Mouse (Mus musculus): ENCODE measurements around the gene Evpl. TPM values are rescaled to one million over a fixed set of nuclear protein-coding genes. Genes with fewer than 3 reads are reported as not detected.
"Not testable (repeated sequence)": the region's sequence is repeated elsewhere in the genome, so short reads cannot be mapped to it uniquely, and the experiment has no call there.

Evpl gene
- polyA plus RNA-seq, 1 experiment: 3.2 TPM

- peaks cover 31% of the 10 kb centered on the region; the same call in 1 of the 2 replicates for H3K27me3 ChIP-seq (ENCODE audit: control insufficient read depth, insufficient read depth, low read length)
- no peak for TF ChIP-seq CTCF (IDR thresholded peaks at IDR 0.05; ENCODE audit: borderline replicate concordance, control insufficient read depth, extremely low read depth, insufficient read depth, low read length, poor library complexity)
- TF ChIP-seq POLR2A (IDR thresholded peaks at IDR 0.05; ENCODE audit: control insufficient read depth, extremely low read depth, insufficient read depth, low read length, poor library complexity): no peak
- DNase-seq: no peak
- no peak overlapping the region for H3K4me3 ChIP-seq (ENCODE audit: control insufficient read depth, insufficient read depth, low read length)
- no peaks in the 10 kb centered on the region for H3K36me3 ChIP-seq (ENCODE audit: control insufficient read depth, insufficient read depth, low read length)
- 9% methylated on average over 18 of the region's 18 CpGs for WGBS
- H3K4me1 ChIP-seq (replicated peaks; ENCODE audit: control insufficient read depth, insufficient read depth, low read length): no peaks in the 10 kb centered on the region; the same call in 1 of the 2 replicates
- no peak overlapping the region for H3K27ac ChIP-seq (ENCODE audit: control insufficient read depth, insufficient read depth, low read length)
These were observed 43.8 kb upstream of the Evpl start for GRCm38 (mm10) chr11:116281671-116282070.

GRCm38 (mm10) chr11:116280751-116281663 is 43.1 kb upstream of the Evpl start, which contains the start of gene Galr2:
Gene Galr2 (plus strand): TSS chr11:116280939.
- H3K4me1 ChIP-seq (replicated peaks; ENCODE audit: control insufficient read depth, insufficient read depth, low read length): no peaks in the 10 kb centered on the region; the same call in 1 of the 2 replicates
- no peak within 1 kb of the TSS for H3K27ac ChIP-seq (ENCODE audit: control insufficient read depth, insufficient read depth, low read length)
- DNase-seq: no peak
- 17% methylated on average over 48 of the region's 48 CpGs for WGBS
- TF ChIP-seq CTCF (IDR thresholded peaks at IDR 0.05; ENCODE audit: borderline replicate concordance, control insufficient read depth, extremely low read depth, insufficient read depth, low read length, poor library complexity) (no peak), POLR2A (IDR thresholded peaks at IDR 0.05; ENCODE audit: control insufficient read depth, extremely low read depth, insufficient read depth, low read length, poor library complexity) (no peak)
- H3K36me3 ChIP-seq (ENCODE audit: control insufficient read depth, insufficient read depth, low read length): no peaks in the 10 kb centered on the region
- H3K4me3 ChIP-seq (ENCODE audit: control insufficient read depth, insufficient read depth, low read length): no peak within 1 kb of the TSS
- H3K27me3 ChIP-seq (ENCODE audit: control insufficient read depth, insufficient read depth, low read length): peaks cover 31% of the 10 kb centered on the region; the same call in 1 of the 2 replicates

- H3K27me3 ChIP-seq (ENCODE audit: control insufficient read depth, insufficient read depth, low read length): peaks cover 15% of the 10 kb centered on the region; the same call in 1 of the 2 replicates
- H3K27ac ChIP-seq (ENCODE audit: control insufficient read depth, insufficient read depth, low read length); DNase-seq; H3K4me1 ChIP-seq (replicated peaks; ENCODE audit: control insufficient read depth, insufficient read depth, low read length); H3K36me3 ChIP-seq (ENCODE audit: control insufficient read depth, insufficient read depth, low read length); H3K4me3 ChIP-seq (ENCODE audit: control insufficient read depth, insufficient read depth, low read length): not testable (repeated sequence)
- 95% methylated on average over 1 of the region's 1 CpGs for WGBS
These were observed 39.3 kb upstream of the Evpl start for GRCm38 (mm10) chr11:116277184-116277583.

GRCm38 (mm10) chr11:116274045-116274666 is 36.3 kb upstream of the Evpl start, which contains the start of gene Srp68:
Gene Srp68 (minus strand): TSS chr11:116274217.
- Histone ChIP-seq H3K27me3 (ENCODE audit: control insufficient read depth, insufficient read depth, low read length) (no peaks in the 10 kb centered on the region), H3K27ac (ENCODE audit: control insufficient read depth, insufficient read depth, low read length) (peak within 1 kb of the TSS; percentile 4; the same call in 1 of the 2 replicates), H3K36me3 (ENCODE audit: control insufficient read depth, insufficient read depth, low read length) (peaks cover 2% of the 10 kb centered on the region; the same call in 1 of the 2 replicates), H3K4me3 (ENCODE audit: control insufficient read depth, insufficient read depth, low read length) (peak within 1 kb of the TSS; percentile 65), H3K4me1 (replicated peaks; ENCODE audit: control insufficient read depth, insufficient read depth, low read length) (peaks cover 12% of the 10 kb centered on the region)
- WGBS: 2% methylated on average over 32 of the region's 32 CpGs
- peak; percentile 93 for DNase-seq
- peak; percentile 82 for TF ChIP-seq POLR2A (IDR thresholded peaks at IDR 0.05; ENCODE audit: control insufficient read depth, extremely low read depth, insufficient read depth, low read length, poor library complexity)
- peak; percentile 63; the same call in 1 of the 2 replicates for TF ChIP-seq CTCF (IDR thresholded peaks at IDR 0.05; ENCODE audit: borderline replicate concordance, control insufficient read depth, extremely low read depth, insufficient read depth, low read length, poor library complexity)

GRCm38 (mm10) chr11:116273469-116274044 is 35.7 kb upstream of the Evpl start:
- no peak overlapping the region for H3K27ac ChIP-seq (ENCODE audit: control insufficient read depth, insufficient read depth, low read length)
- peaks cover 12% of the 10 kb centered on the region for H3K4me1 ChIP-seq (replicated peaks; ENCODE audit: control insufficient read depth, insufficient read depth, low read length)
- H3K4me3 ChIP-seq (ENCODE audit: control insufficient read depth, insufficient read depth, low read length): peak overlapping the region; percentile 65
- H3K36me3 ChIP-seq (ENCODE audit: control insufficient read depth, insufficient read depth, low read length): peaks cover 3% of the 10 kb centered on the region; the same call in 1 of the 2 replicates
- H3K27me3 ChIP-seq (ENCODE audit: control insufficient read depth, insufficient read depth, low read length): no peaks in the 10 kb centered on the region
- no peak for TF ChIP-seq POLR2A (IDR thresholded peaks at IDR 0.05; ENCODE audit: control insufficient read depth, extremely low read depth, insufficient read depth, low read length, poor library complexity)
- TF ChIP-seq CTCF (IDR thresholded peaks at IDR 0.05; ENCODE audit: borderline replicate concordance, control insufficient read depth, extremely low read depth, insufficient read depth, low read length, poor library complexity): no peak
- WGBS: 1% methylated on average over 39 of the region's 39 CpGs
- DNase-seq: no peak

Data from thymus, adult 2 months (tissue).